Mouse (Mus musculus) erythroblast, embryonic 14.5 days (primary cell): ENCODE data around the gene Arnt2.

ENCODE experiments used
- GATA1 ChIP-seq: IDR thresholded peaks from 2 replicates; pipeline ENCODE4 v1.6.1; 2012; ENCODE audit warnings: low read length, inconsistent platforms, mixed read lengths
- TAL1 ChIP-seq: IDR thresholded peaks from 3 replicates; pipeline ENCODE4 v1.6.1; 2012; ENCODE audit warnings: low read length, inconsistent platforms, mixed read lengths

DNA sequence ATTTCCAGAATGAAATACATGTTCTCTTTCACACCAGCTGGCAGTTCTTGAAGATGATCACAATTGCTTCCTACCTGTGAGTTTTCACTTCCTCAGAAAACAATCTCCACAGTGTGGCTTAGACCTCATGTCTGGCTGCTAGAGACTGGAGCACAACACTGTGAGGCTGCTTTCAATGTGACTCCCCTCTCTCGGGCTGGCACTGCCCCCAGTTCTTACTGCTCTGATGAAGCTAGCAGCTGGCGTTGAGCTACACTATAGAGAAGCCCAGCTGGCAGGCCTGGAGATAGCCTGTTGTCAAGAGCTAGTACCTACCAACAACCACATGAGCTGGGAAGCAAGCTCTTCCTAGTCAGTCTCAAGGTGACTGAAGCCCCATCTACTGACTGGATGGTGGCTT lies 39.1 kb upstream of the Arnt2 start:
- no peak for TF ChIP-seq GATA1
- no peak for TF ChIP-seq TAL1
